Mouse (Mus musculus) thymus, adult 2 months (tissue): ENCODE measurements around the gene Ap5z1. TPM values are rescaled to one million over a fixed set of nuclear protein-coding genes. Genes with fewer than 3 reads are reported as not detected.

Experiments used
- DNase-seq: peaks from one replicate; pipeline ENCODE4 v3.0.0; 2021
- H3K27ac ChIP-seq: fragments of 200-500 bp; 2 replicates; pipeline ENCODE4 v1.5.1; 2012; ENCODE audit warnings: low read length, control low read depth; ENCODE audit not compliant: control insufficient read depth, insufficient read depth
- H3K27me3 ChIP-seq: fragments of 200-500 bp; 2 replicates; pipeline ENCODE4 v1.6.1; 2012; ENCODE audit warnings: mild to moderate bottlenecking, low read length, moderate library complexity, mixed read lengths; ENCODE audit not compliant: control insufficient read depth, insufficient read depth
- H3K36me3 ChIP-seq: fragments of 200-500 bp; 2 replicates; pipeline ENCODE4 v1.6.1; 2012; ENCODE audit warnings: mild to moderate bottlenecking, low read length, moderate library complexity; ENCODE audit not compliant: control insufficient read depth, insufficient read depth
- H3K4me1 ChIP-seq: fragments of 200-500 bp; replicated peaks from 2 replicates; pipeline ENCODE4 v1.6.1; 2012; ENCODE audit warnings: low read length; ENCODE audit not compliant: control insufficient read depth, insufficient read depth
- H3K4me3 ChIP-seq: fragments of 200-500 bp; 2 replicates; pipeline ENCODE4 v1.5.1; 2012; ENCODE audit warnings: mild to moderate bottlenecking, low read length, control low read depth, moderate library complexity; ENCODE audit not compliant: control insufficient read depth, insufficient read depth
- CTCF ChIP-seq: fragments of 200-500 bp; IDR thresholded peaks from 2 replicates; pipeline ENCODE4 v1.5.1; 2012; ENCODE audit warnings: mild to moderate bottlenecking, control low read depth, low read length, moderate library complexity, borderline replicate concordance; ENCODE audit not compliant: control insufficient read depth, poor library complexity, insufficient read depth; ENCODE audit errors: extremely low read depth
- POLR2A ChIP-seq: fragments of 200-500 bp; IDR thresholded peaks from 2 replicates; pipeline ENCODE4 v1.6.1; 2012; ENCODE audit warnings: mild to moderate bottlenecking, low read length, control low read depth, moderate library complexity; ENCODE audit not compliant: control insufficient read depth, poor library complexity, insufficient read depth; ENCODE audit errors: extremely low read depth
- WGBS: fragments of 180-500 bp; shearing (Covaris S2); methylation state at CpG from one replicate; pipeline ENCODE4 v1.1.7; 2018; 5-methylcytosine and 5-hydroxymethylcytosine counted together
- polyA plus RNA-seq: library from polyadenylated mRNA; depleted of rRNA; stranded (reverse); fragments of >200 nt; gene quantifications from 2 replicates; pipeline ENCODE4 v1.2.3, GENCODE M21; 2012

The Ap5z1 gene
- polyA plus RNA-seq, 1 experiment = 75.2 TPM

GRCm38 (mm10) chr5:142505695-142506423, 42.1 kb downstream of the Ap5z1 start:
- 71% methylated on average over 3 of the region's 3 CpGs for WGBS
- Histone ChIP-seq H3K27ac (no peak overlapping the region), H3K27me3 (no peaks in the 10 kb centered on the region), H3K36me3 (no peaks in the 10 kb centered on the region), H3K4me3 (no peak overlapping the region), H3K4me1 (no peaks in the 10 kb centered on the region)
- TF ChIP-seq POLR2A (no peak), CTCF (no peak)
- no peak for DNase-seq

- 58% methylated on average over 15 of the region's 15 CpGs for whole genome bisulfite sequencing
- TF ChIP-seq CTCF (no peak), POLR2A (no peak)
- no peak for DNase-seq
- Histone ChIP-seq H3K4me1 (no peaks in the 10 kb centered on the region), H3K36me3 (no peaks in the 10 kb centered on the region), H3K27me3 (no peaks in the 10 kb centered on the region), H3K4me3 (no peak overlapping the region), H3K27ac (no peak overlapping the region)
These were observed 45.7 kb downstream of the Ap5z1 start for GRCm38 (mm10) chr5:142509141-142510060.

GRCm38 (mm10) chr5:142510061-142510414, 46.3 kb downstream of the Ap5z1 start:
- H3K36me3 ChIP-seq = no peaks in the 10 kb centered on the region
- no peaks in the 10 kb centered on the region for H3K27me3 ChIP-seq
- no peak overlapping the region for H3K27ac ChIP-seq
- H3K4me1 ChIP-seq = no peaks in the 10 kb centered on the region
- no peak for DNase-seq
- no peak overlapping the region for H3K4me3 ChIP-seq
- TF ChIP-seq CTCF (no peak), POLR2A (no peak)
- WGBS = 85% methylated on average over 7 of the region's 7 CpGs

- H3K4me1 ChIP-seq = no peaks in the 10 kb centered on the region
- no peak overlapping the region for H3K4me3 ChIP-seq
- DNase-seq = no peak
- no peak overlapping the region for H3K27ac ChIP-seq
- no peak for TF ChIP-seq POLR2A
- TF ChIP-seq CTCF = no peak
- H3K36me3 ChIP-seq = no peaks in the 10 kb centered on the region
- no peaks in the 10 kb centered on the region for H3K27me3 ChIP-seq
- WGBS = 85% methylated on average over 4 of the region's 4 CpGs
These were observed 48.4 kb downstream of the Ap5z1 start for GRCm38 (mm10) chr5:142512112-142512511.

- Histone ChIP-seq H3K4me3 (no peak overlapping the region), H3K27me3 (no peaks in the 10 kb centered on the region), H3K36me3 (no peaks in the 10 kb centered on the region), H3K27ac (no peak overlapping the region), H3K4me1 (no peaks in the 10 kb centered on the region; the same call in 1 of the 2 replicates)
- no peak for TF ChIP-seq CTCF
- no peak for TF ChIP-seq POLR2A
- DNase-seq = no peak
- 76% methylated on average over 6 of the region's 6 CpGs for WGBS
These were observed 55.2 kb downstream of the Ap5z1 start for GRCm38 (mm10) chr5:142518973-142519372.

- TF ChIP-seq CTCF (no peak), POLR2A (no peak)
- Histone ChIP-seq H3K27me3 (no peaks in the 10 kb centered on the region), H3K36me3 (no peaks in the 10 kb centered on the region), H3K4me3 (no peak overlapping the region), H3K27ac (no peak overlapping the region), H3K4me1 (no peaks in the 10 kb centered on the region; the same call in 1 of the 2 replicates)
- DNase-seq = no peak
- 84% methylated on average over 4 of the region's 4 CpGs for WGBS
These were observed 56.6 kb downstream of the Ap5z1 start for GRCm38 (mm10) chr5:142520360-142520759.
